8 mouse cellular contexts compared by ENCODE assay signal in the genomic region with DNA sequence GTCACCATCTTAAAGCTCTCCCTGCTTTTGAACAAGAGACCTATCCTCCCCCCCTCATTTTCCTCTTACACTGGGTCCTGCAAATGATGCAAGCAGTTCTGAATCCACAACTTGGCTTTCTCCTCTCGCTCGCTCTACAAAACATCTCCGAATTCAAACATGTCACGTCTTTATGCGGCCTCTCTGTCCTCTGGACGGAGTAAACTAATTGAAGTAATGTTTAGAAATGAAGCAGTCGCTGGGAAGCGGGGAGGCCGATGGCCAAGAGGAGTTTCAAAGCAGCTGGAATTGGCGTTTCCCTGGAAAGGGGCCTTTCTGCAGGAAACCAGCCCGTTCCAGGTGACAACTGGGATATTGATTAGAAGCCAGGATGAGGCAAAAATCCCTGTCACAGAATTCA.
A peak's percentile ranks its signal among the peaks of the same experiment; 100 is the strongest.
DNase-seq lines count a peak whose midpoint lies in the region; ATAC-seq and TF ChIP-seq lines count a peak whose summit lies in the region.

No protein-coding gene starts in this region.

- TF ChIP-seq CTCF in lung, embryonic 14.5 days (IDR thresholded peaks at IDR 0.05; ENCODE audit: low read depth), result no peak

- H3K4me3 ChIP-seq in lung, embryonic 14.5 days (ENCODE audit: low read depth, low read length), result peak overlapping the region; percentile 23
- H3K4me3 ChIP-seq in hindbrain, embryonic 10.5 days, result peak overlapping the region; percentile 39
- no peak overlapping the region for H3K4me3 ChIP-seq in liver, embryonic 15.5 days (replicated peaks)
- H3K4me3 ChIP-seq in stomach, embryonic 15.5 days (replicated peaks), result peak overlapping the region; percentile 30; the same call in 1 of the 2 replicates

- H3K27ac ChIP-seq in lung, embryonic 14.5 days (ENCODE audit: low read depth), result peak overlapping the region; percentile 94
- H3K27ac ChIP-seq in hindbrain, embryonic 10.5 days, result peak overlapping the region; percentile 78
- H3K27ac ChIP-seq in liver, embryonic 15.5 days (replicated peaks), result no peak overlapping the region
- peak overlapping the region; percentile 91 for H3K27ac ChIP-seq in stomach, embryonic 15.5 days

- peak; percentile 59 for ATAC-seq in lung, embryonic 14.5 days (ENCODE audit: insufficient read depth)
- ATAC-seq in liver, embryonic 15.5 days (ENCODE audit: insufficient read depth), result no peak
- peak; percentile 41; the same call in 1 of the 2 replicates for ATAC-seq in stomach, embryonic 15.5 days (ENCODE audit: insufficient read depth, low FRiP score, low read depth)

- no peaks in the 10 kb centered on the region for H3K36me3 ChIP-seq in lung, embryonic 14.5 days (ENCODE audit: insufficient read depth)
- H3K36me3 ChIP-seq in hindbrain, embryonic 10.5 days, result no peaks in the 10 kb centered on the region
- H3K36me3 ChIP-seq in liver, embryonic 15.5 days (replicated peaks), result no peaks in the 10 kb centered on the region
- no peaks in the 10 kb centered on the region for H3K36me3 ChIP-seq in stomach, embryonic 15.5 days

- no peaks in the 10 kb centered on the region for H3K27me3 ChIP-seq in lung, embryonic 14.5 days (ENCODE audit: insufficient read depth, low read length)
- peaks cover 14% of the 10 kb centered on the region; the same call in 1 of the 2 replicates for H3K27me3 ChIP-seq in hindbrain, embryonic 10.5 days (ENCODE audit: insufficient read depth, poor library complexity, severe bottlenecking)
- H3K27me3 ChIP-seq in liver, embryonic 15.5 days, result no peaks in the 10 kb centered on the region
- no peaks in the 10 kb centered on the region for H3K27me3 ChIP-seq in stomach, embryonic 15.5 days (replicated peaks)

- 7% methylated on average over 11 of the region's 11 CpGs for WGBS in lung, embryonic 14.5 days
- WGBS in hindbrain, embryonic 10.5 days, result 65% methylated on average over 11 of the region's 11 CpGs
- 53% methylated on average over 11 of the region's 11 CpGs for WGBS in liver, embryonic 15.5 days (ENCODE audit: insufficient replicate concordance)
- WGBS in stomach, embryonic 15.5 days, result 27% methylated on average over 11 of the region's 11 CpGs

- DNase-seq in lung, embryonic 14.5 days, result peak; percentile 80
- no peak for DNase-seq in lung, adult 18-20 months
- peak; percentile 10 for DNase-seq in hindbrain, embryonic 10.5 days (ENCODE audit: low spot score)
- DNase-seq in yolk sac, embryonic 10.5 days (ENCODE audit: low spot score), result no peak
- DNase-seq in cerebellum, postnatal 36 days, result no peak
- no peak for DNase-seq in layer of hippocampus, postnatal 36 days

- H3K4me2 ChIP-seq in lung, embryonic 14.5 days, result peak overlapping the region; percentile 60
- H3K4me2 ChIP-seq in liver, embryonic 15.5 days, result peak overlapping the region; percentile 46
- H3K4me2 ChIP-seq in stomach, embryonic 15.5 days, result peak overlapping the region; percentile 60

- peaks cover 21% of the 10 kb centered on the region for H3K4me1 ChIP-seq in lung, embryonic 14.5 days (ENCODE audit: insufficient read depth)
- H3K4me1 ChIP-seq in hindbrain, embryonic 10.5 days (replicated peaks), result peaks cover 18% of the 10 kb centered on the region
- H3K4me1 ChIP-seq in liver, embryonic 15.5 days (replicated peaks), result 0 out of 2 replicates have a peak, but pooled peaks cover 3% of the 10 kb centered on the region
- peaks cover 14% of the 10 kb centered on the region for H3K4me1 ChIP-seq in stomach, embryonic 15.5 days

- H3K9ac ChIP-seq in lung, embryonic 14.5 days, result peak overlapping the region; percentile 35; the same call in 1 of the 2 replicates
- no peak overlapping the region for H3K9ac ChIP-seq in liver, embryonic 15.5 days
- H3K9ac ChIP-seq in stomach, embryonic 15.5 days, result 0 out of 2 replicates have a peak overlapping the region, but pooled peaks have one; percentile 9

- no peaks in the 10 kb centered on the region for H3K9me3 ChIP-seq in lung, embryonic 14.5 days (ENCODE audit: low read depth, low read length)
- no peaks in the 10 kb centered on the region for H3K9me3 ChIP-seq in hindbrain, embryonic 10.5 days
- no peaks in the 10 kb centered on the region for H3K9me3 ChIP-seq in liver, embryonic 15.5 days (replicated peaks)
- H3K9me3 ChIP-seq in stomach, embryonic 15.5 days, result no peaks in the 10 kb centered on the region

Comparison
In these comparisons a context has a peak if more than half of its experiments do, and no peak if none do; other contexts are left out.
1. DNase-seq: peak in lung, embryonic 14.5 days (single experiment) and hindbrain, embryonic 10.5 days (single experiment); none in lung, adult 18-20 months (0 of 2), yolk sac, embryonic 10.5 days (single experiment), cerebellum, postnatal 36 days (0 of 2) and layer of hippocampus, postnatal 36 days (0 of 2).
2. Peak in every context shown above with its lines, with median percentiles within 50 percentile points of each other: H3K4me2 ChIP-seq.